Mouse (Mus musculus) left cerebral cortex, postnatal 14 days (tissue): ENCODE data around the gene Abcc9. TPM values are rescaled to one million over a fixed set of nuclear protein-coding genes. Genes with fewer than 3 reads are reported as not detected.
"Not testable (repeated sequence)": the region's sequence is repeated elsewhere in the genome, so short reads cannot be mapped to it uniquely, and the experiment has no call there.

Experiments
- DNase-seq, 2 experiments: peaks; one replicate each; pipeline ENCODE4 v3.0.0; 2021 to 2022; ENCODE audit warnings: low spot score in 2 of 2, mixed read lengths in 1 of 2
- intact Hi-C: fragments of 180-260 bp; cut with DNase I; formaldehyde crosslinking; loops from one replicate; pipeline ENCODE4 v1.15.1; 2025
- total RNA-seq, 2 experiments: library from RNA; stranded (reverse); gene quantifications; 2 replicates each; pipeline ENCODE4 v1.2.3; 2021

Gene Abcc9
- total RNA-seq, 2 experiments from 2014 or later: 6.8 to 9.3 TPM

GRCm38 (mm10) chr6:142710690-142711089, 8.6 kb upstream of the Abcc9 start:
- no peak for DNase-seq
- intact Hi-C loops: no loop called here

GRCm38 (mm10) chr6:142708369-142708768, 6.3 kb upstream of the Abcc9 start:
- DNase-seq: no peak
- intact Hi-C loops: no loop called here

GRCm38 (mm10) chr6:142706688-142707087, 4.6 kb upstream of the Abcc9 start:
- DNase-seq: no peak
- intact Hi-C loops: no loop called here

GRCm38 (mm10) chr6:142703441-142703930, 1.4 kb upstream of the Abcc9 start:
- intact Hi-C loops: no loop called here
- DNase-seq: no peak

- intact Hi-C loops: no loop called here
- no peak for DNase-seq
Observed at GRCm38 (mm10) chr6:142701161-142701560, 954 bp downstream of the Abcc9 start.

- intact Hi-C loops: no loop called here
- no peak for DNase-seq
Observed at GRCm38 (mm10) chr6:142700753-142701152, 1.4 kb downstream of the Abcc9 start.

- intact Hi-C loops: no loop called here
Observed at GRCm38 (mm10) chr6:142692085-142692484, 10.0 kb downstream of the Abcc9 start.

GRCm38 (mm10) chr6:142689673-142690072, 12.4 kb downstream of the Abcc9 start:
- intact Hi-C loops: no loop called here

More at GRCm38 (mm10) chr6:142692085-142692484, 10.0 kb downstream of the Abcc9 start:
- DNase-seq: no peak

GRCm38 (mm10) chr6:142682985-142683691, 19.0 kb downstream of the Abcc9 start:
- intact Hi-C loops: no loop called here
- DNase-seq: no peak

More at GRCm38 (mm10) chr6:142689673-142690072, 12.4 kb downstream of the Abcc9 start:
- no peak for DNase-seq

- intact Hi-C loops: no loop called here
- no peak for DNase-seq
Observed at GRCm38 (mm10) chr6:142670021-142670420, 32.1 kb downstream of the Abcc9 start.

- intact Hi-C loops: no loop called here
- no peak for DNase-seq
Observed at GRCm38 (mm10) chr6:142669343-142669742, 32.8 kb downstream of the Abcc9 start.

- no peak for DNase-seq
- intact Hi-C loops: no loop called here
Observed at GRCm38 (mm10) chr6:142668831-142669230, 33.3 kb downstream of the Abcc9 start.

GRCm38 (mm10) chr6:142668419-142668766, 33.7 kb downstream of the Abcc9 start:
- intact Hi-C loops: no loop called here

GRCm38 (mm10) chr6:142667701-142668418, 34.3 kb downstream of the Abcc9 start:
- no peak for DNase-seq
- intact Hi-C loops: no loop called here

More at GRCm38 (mm10) chr6:142668419-142668766, 33.7 kb downstream of the Abcc9 start:
- no peak for DNase-seq

- intact Hi-C loops, DNase-seq: not testable (repeated sequence)
Observed at GRCm38 (mm10) chr6:142662056-142662455, 40.1 kb downstream of the Abcc9 start.

GRCm38 (mm10) chr6:142659038-142659437, 43.1 kb downstream of the Abcc9 start:
- intact Hi-C loops: no loop called here
- no peak for DNase-seq

GRCm38 (mm10) chr6:142654561-142654960, 47.6 kb downstream of the Abcc9 start:
- intact Hi-C loops: no loop called here
- DNase-seq: no peak

- no peak for DNase-seq
- intact Hi-C loops: no loop called here
Observed at GRCm38 (mm10) chr6:142652175-142652574, 49.9 kb downstream of the Abcc9 start.

- intact Hi-C loops: no loop called here
Observed at GRCm38 (mm10) chr6:142649331-142649730, 52.8 kb downstream of the Abcc9 start.

GRCm38 (mm10) chr6:142645474-142645873, 56.6 kb downstream of the Abcc9 start:
- intact Hi-C loops: no loop called here
- DNase-seq: no peak

More at GRCm38 (mm10) chr6:142649331-142649730, 52.8 kb downstream of the Abcc9 start:
- no peak for DNase-seq

- DNase-seq: no peak
Observed at GRCm38 (mm10) chr6:142639301-142639700, 62.8 kb downstream of the Abcc9 start.

More at GRCm38 (mm10) chr6:142639301-142639700, 62.8 kb downstream of the Abcc9 start:
- intact Hi-C loops: no loop called here
